Mouse (Mus musculus): ENCODE data around the gene Plscr1.

GRCm38 (mm10) chr9:92253585-92254321 is 4.2 kb downstream of the Plscr1 start:
- TF ChIP-seq CTCF (IDR thresholded peaks at IDR 0.05; ENCODE audit: borderline replicate concordance, control insufficient read depth, extremely low read depth, insufficient read depth, low read length, poor library complexity): no peak
- TF ChIP-seq POLR2A (IDR thresholded peaks at IDR 0.05; ENCODE audit: control insufficient read depth, extremely low read depth, insufficient read depth, low read length, poor library complexity): no peak
